Mouse (Mus musculus) spleen, adult 2 months (tissue): ENCODE results near the gene Lurap1l. TPM values are rescaled to one million over a fixed set of nuclear protein-coding genes. Genes with fewer than 3 reads are reported as not detected.

Experiments
- DNase-seq, 2 experiments: peaks; one replicate each; pipeline versions ENCODE4 v3.0.0 to v3.0.0-alpha.2; 2012 to 2021; ENCODE audit warnings: low spot score in 2 of 2, low read depth in 1 of 2
- H3K27ac ChIP-seq: fragments of 200-500 bp; 2 replicates; pipeline ENCODE4 v1.5.1; 2012; ENCODE audit warnings: low read length, inconsistent platforms; ENCODE audit not compliant: insufficient read depth
- H3K27me3 ChIP-seq: fragments of 200-500 bp; 2 replicates; pipeline ENCODE4 v1.6.1; 2012; ENCODE audit warnings: mild to moderate bottlenecking, moderate library complexity, low read length, inconsistent platforms; ENCODE audit not compliant: control insufficient read depth, insufficient read depth
- H3K36me3 ChIP-seq: fragments of 200-500 bp; 2 replicates; pipeline ENCODE4 v1.6.1; 2012; ENCODE audit warnings: mild to moderate bottlenecking, low read length, inconsistent platforms; ENCODE audit not compliant: control insufficient read depth, insufficient read depth
- H3K4me1 ChIP-seq: fragments of 200-500 bp; 2 replicates; pipeline ENCODE4 v1.6.1; 2011; ENCODE audit warnings: inconsistent platforms; ENCODE audit not compliant: control insufficient read depth, insufficient read depth, insufficient read length
- H3K4me3 ChIP-seq: fragments of 200-500 bp; 2 replicates; pipeline ENCODE4 v1.5.1; 2011; ENCODE audit warnings: mild to moderate bottlenecking, inconsistent platforms; ENCODE audit not compliant: insufficient read depth, insufficient read length; ENCODE audit errors: extremely low read depth
- CTCF ChIP-seq: fragments of 200-500 bp; IDR thresholded peaks from 2 replicates; pipeline ENCODE4 v1.5.1; 2011; ENCODE audit warnings: mild to moderate bottlenecking, inconsistent platforms; ENCODE audit not compliant: insufficient read depth, insufficient read length, insufficient replicate concordance; ENCODE audit errors: extremely low read depth
- POLR2A ChIP-seq: fragments of 200-500 bp; IDR thresholded peaks from 2 replicates; pipeline ENCODE4 v1.6.1; 2011; ENCODE audit warnings: low read depth, low read length, inconsistent platforms
- WGBS: fragments of 180-500 bp; shearing (Covaris S2); methylation state at CpG from one replicate; pipeline ENCODE4 v1.1.7; 2018; 5-methylcytosine and 5-hydroxymethylcytosine counted together
- polyA plus RNA-seq: library from polyadenylated mRNA; depleted of rRNA; stranded (reverse); fragments of >200 nt; gene quantifications from 2 replicates; pipeline ENCODE4 v1.2.3, GENCODE M21; 2012; rRNA removed

Gene Lurap1l
- 2.4 and 2.7 TPM in 2 replicates for polyA plus RNA-seq

DNA sequence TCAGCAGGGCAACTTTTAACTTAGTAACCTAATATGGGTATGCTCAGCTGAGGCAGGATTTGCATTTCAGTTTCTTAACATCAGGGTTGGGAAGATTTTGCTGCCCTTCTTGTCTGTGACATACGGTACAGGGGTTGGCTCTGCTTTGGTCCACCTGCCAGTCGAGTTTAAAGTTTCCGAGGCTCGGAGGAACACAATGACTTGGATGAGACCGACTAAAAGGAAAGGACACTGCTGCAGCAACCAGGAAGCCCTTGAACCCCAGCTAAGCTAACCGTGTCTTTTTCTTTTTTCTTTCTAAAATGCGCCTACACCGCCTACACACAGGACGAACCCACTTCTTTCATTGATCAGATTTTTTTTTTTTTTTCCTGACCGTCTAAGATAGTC lies at the start of gene Lurap1l:
TSS of gene Lurap1l (plus strand) at position 166 of the 390 bp plus-strand sequence.
- peak within 1 kb of the TSS; percentile 39 for H3K4me3 ChIP-seq
- no peaks in the 10 kb centered on the region for H3K27me3 ChIP-seq
- H3K27ac ChIP-seq = no peak within 1 kb of the TSS
- WGBS = 2% methylated on average over 10 of the region's 10 CpGs
- no peak for TF ChIP-seq CTCF
- TF ChIP-seq POLR2A = no peak
- no peaks in the 10 kb centered on the region for H3K4me1 ChIP-seq
- no peak for DNase-seq
- no peaks in the 10 kb centered on the region for H3K36me3 ChIP-seq

DNA sequence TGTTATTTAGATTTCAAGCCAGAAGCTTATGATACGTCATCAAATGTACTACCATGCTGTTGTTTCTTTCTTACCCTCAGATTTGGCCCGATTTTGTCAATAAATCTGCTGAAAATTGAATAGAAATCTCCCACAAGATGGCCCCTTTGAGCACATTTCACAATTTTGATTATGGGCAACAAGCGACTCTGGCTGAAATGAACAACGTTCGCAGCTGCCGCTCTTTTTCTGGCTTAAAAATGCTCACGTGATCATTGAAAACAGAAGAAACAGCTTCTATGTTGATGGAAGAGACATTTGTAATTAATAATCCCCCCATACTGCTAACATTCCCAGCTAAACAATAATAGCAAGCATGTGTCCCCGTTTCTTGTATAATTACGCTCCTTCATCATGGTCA lies 47.5 kb upstream of the Lurap1l start:
- Histone ChIP-seq H3K4me3 (no peak overlapping the region), H3K27ac (no peak overlapping the region), H3K36me3 (no peaks in the 10 kb centered on the region), H3K27me3 (no peaks in the 10 kb centered on the region), H3K4me1 (no peaks in the 10 kb centered on the region)
- DNase-seq = no peak
- TF ChIP-seq POLR2A (no peak), CTCF (no peak)
- 90% methylated on average over 9 of the region's 9 CpGs for WGBS

- TF ChIP-seq POLR2A = no peak
- TF ChIP-seq CTCF = no peak
- Histone ChIP-seq H3K4me3 (no peak overlapping the region), H3K27ac (no peak overlapping the region), H3K4me1 (no peaks in the 10 kb centered on the region), H3K27me3 (no peaks in the 10 kb centered on the region), H3K36me3 (no peaks in the 10 kb centered on the region)
- 76% methylated on average over 7 of the region's 7 CpGs for WGBS
- DNase-seq = no peak
Measured at GRCm38 (mm10) chr4:80863906-80864305, 46.5 kb upstream of the Lurap1l start.

- TF ChIP-seq POLR2A (no peak), CTCF (no peak)
- no peak overlapping the region for H3K4me3 ChIP-seq
- no peak for DNase-seq
- WGBS = 6% methylated on average over 17 of the region's 17 CpGs
- H3K4me1 ChIP-seq = no peaks in the 10 kb centered on the region
- H3K36me3 ChIP-seq = no peaks in the 10 kb centered on the region
- no peaks in the 10 kb centered on the region for H3K27me3 ChIP-seq
- no peak overlapping the region for H3K27ac ChIP-seq
Measured at GRCm38 (mm10) chr4:80864511-80864922, 45.9 kb upstream of the Lurap1l start.

DNA sequence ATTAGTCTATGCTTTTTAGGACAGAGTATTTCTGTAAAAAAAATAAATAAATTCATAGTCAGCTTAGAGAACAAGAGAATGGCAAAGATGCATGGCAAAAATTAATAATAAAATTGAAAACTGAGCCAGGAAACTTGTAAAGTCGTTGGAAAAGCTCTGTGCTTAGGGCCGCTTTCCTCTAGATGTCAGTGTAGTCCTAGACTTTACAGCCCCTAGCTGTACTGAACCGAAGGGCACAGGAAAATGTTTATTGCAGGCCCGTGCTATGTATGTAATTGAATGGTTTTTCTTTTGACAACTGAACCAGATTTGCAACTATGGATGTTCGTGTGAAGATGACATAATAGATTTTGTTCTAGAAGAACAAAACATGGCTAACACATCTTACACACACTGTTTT lies 44.4 kb upstream of the Lurap1l start:
- WGBS = 29% methylated on average over 5 of the region's 5 CpGs
- TF ChIP-seq POLR2A (no peak), CTCF (no peak)
- Histone ChIP-seq H3K4me1 (no peaks in the 10 kb centered on the region), H3K27me3 (no peaks in the 10 kb centered on the region), H3K4me3 (no peak overlapping the region; the same call in 1 of the 2 replicates), H3K27ac (no peak overlapping the region), H3K36me3 (no peaks in the 10 kb centered on the region)
- no peak for DNase-seq

- TF ChIP-seq CTCF (no peak), POLR2A (no peak)
- Histone ChIP-seq H3K27me3 (no peaks in the 10 kb centered on the region), H3K4me1 (no peaks in the 10 kb centered on the region), H3K27ac (no peak overlapping the region), H3K4me3 (no peak overlapping the region), H3K36me3 (no peaks in the 10 kb centered on the region)
- WGBS = 53% methylated on average over 2 of the region's 2 CpGs
- no peak for DNase-seq
Measured at GRCm38 (mm10) chr4:80869598-80869997, 40.8 kb upstream of the Lurap1l start.

DNA sequence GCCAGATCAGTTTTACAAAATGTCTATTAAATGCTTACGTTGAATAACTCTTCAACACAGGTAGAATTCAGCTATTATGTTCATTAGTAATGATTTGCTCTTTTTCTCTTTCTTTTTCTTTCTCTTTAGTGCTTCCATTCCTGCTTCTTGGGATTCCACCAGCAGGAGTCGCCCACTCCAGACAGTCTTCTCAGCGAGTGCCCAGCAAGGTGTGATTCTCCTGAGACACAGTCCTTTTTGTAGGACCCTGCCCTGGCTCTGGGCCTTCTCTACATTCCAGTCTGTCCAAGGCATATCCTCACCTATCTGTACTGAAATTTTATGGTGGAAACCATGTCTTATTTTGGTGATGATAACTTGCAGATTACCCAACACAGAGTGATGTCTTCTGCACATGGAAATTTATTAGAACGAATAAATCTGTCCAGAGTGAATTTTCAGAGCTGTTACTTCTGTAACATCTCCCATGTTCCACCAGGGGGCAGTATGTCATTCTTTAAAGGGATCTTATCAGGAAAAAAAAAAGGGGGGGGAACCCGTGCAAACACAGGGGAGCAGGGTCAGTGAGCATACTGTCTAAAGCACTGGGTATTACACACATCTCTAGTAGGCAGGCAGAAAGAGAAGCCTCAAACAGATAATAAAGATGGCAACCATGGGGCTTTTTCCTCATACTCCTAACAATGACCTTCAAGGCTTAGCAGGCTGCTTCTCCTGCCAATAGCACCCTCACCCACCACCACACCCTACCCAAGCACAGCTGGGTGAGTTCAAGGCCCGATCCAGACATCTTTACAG lies 37.4 kb upstream of the Lurap1l start:
- Histone ChIP-seq H3K27me3 (no peaks in the 10 kb centered on the region), H3K27ac (no peak overlapping the region), H3K4me1 (no peaks in the 10 kb centered on the region), H3K4me3 (no peak overlapping the region), H3K36me3 (no peaks in the 10 kb centered on the region)
- no peak for DNase-seq
- TF ChIP-seq CTCF (no peak), POLR2A (no peak)
- 40% methylated on average over 6 of the region's 6 CpGs for WGBS
